Mouse (Mus musculus) MEL (cell line): Measurements from ENCODE around the gene Hps6. TPM values are rescaled to one million over a fixed set of nuclear protein-coding genes. Genes with fewer than 3 reads are reported as not detected.

Experiments
- DNase-seq: peaks from one replicate; pipeline ENCODE4 v3.0.0; 2011; ENCODE audit warnings: low read depth, low spot score
- H3K27ac ChIP-seq: 2 replicates; pipeline ENCODE4 v1.5.1; 2012; ENCODE audit warnings: low read depth, mild to moderate bottlenecking, control low read depth, low read length, moderate library complexity; ENCODE audit not compliant: control insufficient read depth
- H3K27me3 ChIP-seq, 2 experiments: fragments of 150-350 bp in 1 of 2; sonication (generic) in 1 of 2; 2 replicates each; pipeline ENCODE4 v1.6.1; 2012; ENCODE audit warnings: low read length in 2 of 2, mild to moderate bottlenecking in 2 of 2, improper control_type of control experiment in 1 of 2, moderate library complexity in 1 of 2; ENCODE audit not compliant: insufficient read depth in 2 of 2, control insufficient read depth in 1 of 2
- H3K36me3 ChIP-seq, 2 experiments: 2 replicates each; pipeline ENCODE4 v1.6.1; 2012 to 2014; ENCODE audit warnings: low read length in 2 of 2, improper control_type of control experiment in 1 of 2, inconsistent platforms in 1 of 2, mild to moderate bottlenecking in 1 of 2; ENCODE audit not compliant: insufficient read depth in 2 of 2, control insufficient read depth in 1 of 2
- H3K4me1 ChIP-seq, 2 experiments: fragments of 150-350 bp in 1 of 2; sonication (generic) in 1 of 2; 2 replicates each; pipeline ENCODE4 v1.6.1; 2012; ENCODE audit warnings: low read length in 2 of 2, improper control_type of control experiment in 1 of 2, mild to moderate bottlenecking in 1 of 2; ENCODE audit not compliant: insufficient read depth in 2 of 2, control insufficient read depth in 1 of 2
- H3K4me3 ChIP-seq, 2 experiments: fragments of 150-350 bp in 1 of 2; sonication (generic) in 1 of 2; 2 replicates each; pipeline ENCODE4 v1.5.1; 2012; ENCODE audit warnings: low read depth in 2 of 2, low read length in 2 of 2, mild to moderate bottlenecking in 2 of 2, moderate library complexity in 2 of 2, control low read depth in 1 of 2, improper control_type of control experiment in 1 of 2; ENCODE audit not compliant: control insufficient read depth in 1 of 2, insufficient read depth in 1 of 2
- H3K79me2 ChIP-seq: 2 replicates; pipeline ENCODE4 v1.6.1; 2012; ENCODE audit warnings: mild to moderate bottlenecking, low read length, moderate library complexity; ENCODE audit not compliant: control insufficient read depth, poor library complexity, insufficient read depth
- H3K9ac ChIP-seq: 2 replicates; pipeline ENCODE4 v1.6.1; 2012; ENCODE audit warnings: low read depth, mild to moderate bottlenecking, control low read depth, low read length, moderate library complexity; ENCODE audit not compliant: control insufficient read depth, poor library complexity, severe bottlenecking
- H3K9me3 ChIP-seq: fragments of 150-350 bp; sonication (generic); replicated peaks from 2 replicates; pipeline ENCODE4 v1.6.1; 2012; ENCODE audit warnings: mild to moderate bottlenecking, low read length, improper control_type of control experiment, moderate library complexity; ENCODE audit not compliant: insufficient read depth
- BHLHE40 ChIP-seq: IDR thresholded peaks from 2 replicates; pipeline ENCODE4 v1.6.1; 2012; ENCODE audit warnings: low read depth, mild to moderate bottlenecking, inconsistent platforms, low read length, improper control_type of control experiment, borderline replicate concordance
- CHD2 ChIP-seq: IDR thresholded peaks from 2 replicates; pipeline ENCODE4 v1.6.1; 2011; ENCODE audit warnings: low read length, improper control_type of control experiment
- E2F4 ChIP-seq: IDR thresholded peaks from 2 replicates; pipeline ENCODE4 v1.6.1; 2011; ENCODE audit warnings: low read depth, low read length, improper control_type of control experiment, borderline replicate concordance
- ELF1 ChIP-seq: IDR thresholded peaks from 2 replicates; pipeline ENCODE4 v1.6.1; 2014; ENCODE audit warnings: low read depth, mild to moderate bottlenecking, inconsistent platforms, low read length, improper control_type of control experiment, moderate library complexity
- EP300 ChIP-seq, 2 experiments: IDR thresholded peaks; 2 replicates each; pipeline ENCODE4 v1.6.1; 2011; ENCODE audit warnings: improper control_type of control experiment in 2 of 2, low read length in 2 of 2, low read depth in 1 of 2, mild to moderate bottlenecking in 1 of 2
- ETS1 ChIP-seq: IDR thresholded peaks from 2 replicates; pipeline ENCODE4 v1.6.1; 2012; ENCODE audit warnings: low read depth, mild to moderate bottlenecking, inconsistent platforms, low read length, improper control_type of control experiment, moderate library complexity
- GATA1 ChIP-seq: IDR thresholded peaks from 2 replicates; pipeline ENCODE4 v1.6.1; 2011; ENCODE audit warnings: low read depth, low read length, improper control_type of control experiment
- JUND ChIP-seq: IDR thresholded peaks from 2 replicates; pipeline ENCODE4 v1.6.1; 2011; ENCODE audit warnings: low read depth, mild to moderate bottlenecking, improper control_type of control experiment, low read length
- MAX ChIP-seq: IDR thresholded peaks from 2 replicates; pipeline ENCODE4 v1.6.1; 2011; ENCODE audit warnings: low read length, improper control_type of control experiment
- MAZ ChIP-seq: IDR thresholded peaks from 2 replicates; pipeline ENCODE4 v1.6.1; 2012; ENCODE audit warnings: low read depth, mild to moderate bottlenecking, inconsistent platforms, low read length, improper control_type of control experiment
- MEF2A ChIP-seq: IDR thresholded peaks from 2 replicates; pipeline ENCODE4 v1.6.1; 2014; ENCODE audit warnings: low read depth, mild to moderate bottlenecking, inconsistent platforms, low read length, improper control_type of control experiment; ENCODE audit not compliant: poor library complexity, insufficient replicate concordance, severe bottlenecking; ENCODE audit errors: extremely low read depth
- MXI1 ChIP-seq: IDR thresholded peaks from 2 replicates; pipeline ENCODE4 v1.6.1; 2011; ENCODE audit warnings: mild to moderate bottlenecking, low read depth, low read length, improper control_type of control experiment
- MYB ChIP-seq: IDR thresholded peaks from 2 replicates; pipeline ENCODE4 v1.6.1; 2011; ENCODE audit warnings: mild to moderate bottlenecking, low read depth, low read length, improper control_type of control experiment
- MYC ChIP-seq: IDR thresholded peaks from 2 replicates; pipeline ENCODE4 v1.6.1; 2011; ENCODE audit warnings: low read depth, mild to moderate bottlenecking, low read length, improper control_type of control experiment, moderate library complexity
- NELFE ChIP-seq: IDR thresholded peaks from 2 replicates; pipeline ENCODE4 v1.6.1; 2011; ENCODE audit warnings: low read depth, low read length, improper control_type of control experiment
- NRF1 ChIP-seq: IDR thresholded peaks from 2 replicates; pipeline ENCODE4 v1.6.1; 2014; ENCODE audit warnings: low read depth, mild to moderate bottlenecking, inconsistent platforms, low read length, improper control_type of control experiment, moderate library complexity; ENCODE audit not compliant: poor library complexity, insufficient read depth, severe bottlenecking
- POLR2AphosphoS5 ChIP-seq: IDR thresholded peaks from 2 replicates; pipeline ENCODE4 v1.6.1; 2012; ENCODE audit warnings: low read depth, borderline replicate concordance, mild to moderate bottlenecking, inconsistent platforms, low read length, moderate library complexity, mixed read lengths
- RCOR1 ChIP-seq: IDR thresholded peaks from 2 replicates; pipeline ENCODE4 v1.6.1; 2012; ENCODE audit warnings: low read depth, mild to moderate bottlenecking, inconsistent platforms, low read length, improper control_type of control experiment
- SMC3 ChIP-seq: IDR thresholded peaks from 2 replicates; pipeline ENCODE4 v1.6.1; 2011; ENCODE audit warnings: low read depth, low read length, improper control_type of control experiment
- TBP ChIP-seq: IDR thresholded peaks from 2 replicates; pipeline ENCODE4 v1.8.0; 2011; ENCODE audit warnings: low read depth, low read length, improper control_type of control experiment
- UBTF ChIP-seq: IDR thresholded peaks from 2 replicates; pipeline ENCODE4 v1.6.1; 2012; ENCODE audit warnings: low read depth, mild to moderate bottlenecking, inconsistent platforms, low read length, improper control_type of control experiment, moderate library complexity, borderline replicate concordance; ENCODE audit not compliant: insufficient read depth
- ZC3H11A ChIP-seq: IDR thresholded peaks from 2 replicates; pipeline ENCODE4 v1.6.1; 2012; ENCODE audit warnings: low read depth, mild to moderate bottlenecking, inconsistent platforms, low read length, improper control_type of control experiment
- ZKSCAN1 ChIP-seq: IDR thresholded peaks from 2 replicates; pipeline ENCODE4 v1.6.1; 2012; ENCODE audit warnings: low read depth, mild to moderate bottlenecking, inconsistent platforms, low read length, improper control_type of control experiment, moderate library complexity
- polyA plus RNA-seq, 2 experiments: library from polyadenylated mRNA; stranded (reverse) in 1 of 2; unstranded in 1 of 2; fragments of >175 nt in 1 of 2; fragments of >200 nt in 1 of 2; gene quantifications; 2 replicates each; pipeline versions ENCODE4 v1.2.1 to v1.2.4; 2012; ENCODE audit warnings: low replicate concordance in 2 of 2, low read depth in 1 of 2; ENCODE audit not compliant: insufficient read length in 2 of 2, insufficient read depth in 1 of 2, missing spikeins in 1 of 2
- total RNA-seq: library from RNA; depleted of rRNA; stranded (reverse); fragments of 300-350 nt; gene quantifications from 2 replicates; pipeline ENCODE4 v1.2.3, GENCODE M21; 2012

Hps6 gene
- total and polyA plus RNA-seq, 3 experiments: 11.5 to 13.2 TPM; not detected in 1

GRCm38 (mm10) chr19:45984379-45984778 lies 18.9 kb upstream of the Hps6 start:
- no peak for DNase-seq
- Histone ChIP-seq H3K27me3 (no peaks in the 10 kb centered on the region), H3K4me1 (no peaks in the 10 kb centered on the region), H3K9ac (no peak overlapping the region), H3K36me3 (no peaks in the 10 kb centered on the region), H3K9me3 (no peaks in the 10 kb centered on the region), H3K27ac (no peak overlapping the region), H3K4me3 (no peak overlapping the region), H3K79me2 (no peaks in the 10 kb centered on the region)
- TF ChIP-seq MYC: no peak
- TF ChIP-seq RCOR1: no peak
- no peak for TF ChIP-seq ZKSCAN1
- no peak for TF ChIP-seq E2F4
- TF ChIP-seq EP300 (IDR thresholded peaks at IDR 0.05; ENCODE audit: low read depth in 1 of 2, low read length in 2 of 2): no peak
- no peak for TF ChIP-seq ELF1
- no peak for TF ChIP-seq GATA1
- no peak for TF ChIP-seq ZC3H11A
- TF ChIP-seq MYB: no peak
- TF ChIP-seq CHD2: no peak
- no peak for TF ChIP-seq NRF1
- TF ChIP-seq POLR2AphosphoS5: no peak

DNA sequence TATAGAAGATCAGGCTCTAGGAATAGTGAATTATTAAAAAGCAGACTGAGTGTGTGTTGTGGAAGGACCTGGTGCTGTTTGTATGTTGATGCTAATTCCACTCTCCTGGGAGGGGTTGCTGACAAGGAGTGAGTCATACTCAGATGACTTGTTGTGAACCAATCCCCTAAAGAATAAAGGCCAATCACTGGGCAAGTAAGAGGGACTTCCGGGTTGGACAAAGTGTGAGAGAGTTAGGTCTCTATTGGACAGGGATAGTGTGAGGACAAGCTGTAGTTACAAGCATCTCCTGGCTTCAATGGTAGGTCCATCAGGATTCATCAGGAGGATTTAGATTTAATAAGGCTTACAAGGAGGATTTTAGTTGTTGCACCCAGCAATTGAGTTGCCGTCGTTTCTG lies 15.1 kb upstream of the Hps6 start:
- no peaks in the 10 kb centered on the region for H3K27me3 ChIP-seq
- H3K4me1 ChIP-seq: no peaks in the 10 kb centered on the region
- DNase-seq: no peak
- no peaks in the 10 kb centered on the region for H3K79me2 ChIP-seq
- TF ChIP-seq BHLHE40 (no peak), UBTF (no peak), JUND (no peak), MXI1 (no peak), SMC3 (no peak), NELFE (no peak), E2F4 (no peak), ETS1 (no peak), TBP (no peak), CHD2 (no peak), MEF2A (no peak), ZC3H11A (no peak), MAZ (no peak), ZKSCAN1 (no peak), EP300 (IDR thresholded peaks at IDR 0.05; ENCODE audit: low read depth in 1 of 2, low read length in 2 of 2) (no peak), MAX (no peak)
- no peak overlapping the region for H3K9ac ChIP-seq
- no peaks in the 10 kb centered on the region for H3K36me3 ChIP-seq
- no peak overlapping the region for H3K27ac ChIP-seq
- no peaks in the 10 kb centered on the region for H3K9me3 ChIP-seq
- H3K4me3 ChIP-seq: no peak overlapping the region
